Mouse (Mus musculus): Measurements from ENCODE around the gene 9930111J21Rik2. TPM values are rescaled to one million over a fixed set of nuclear protein-coding genes. Genes with fewer than 3 reads are reported as not detected.
"Not testable (repeated sequence)": the region's sequence is repeated elsewhere in the genome, so short reads cannot be mapped to it uniquely, and the experiment has no call there.

Gene 9930111J21Rik2
- polyA plus RNA-seq, 1 experiment from 2014 or later, result 0.25 TPM

DNA sequence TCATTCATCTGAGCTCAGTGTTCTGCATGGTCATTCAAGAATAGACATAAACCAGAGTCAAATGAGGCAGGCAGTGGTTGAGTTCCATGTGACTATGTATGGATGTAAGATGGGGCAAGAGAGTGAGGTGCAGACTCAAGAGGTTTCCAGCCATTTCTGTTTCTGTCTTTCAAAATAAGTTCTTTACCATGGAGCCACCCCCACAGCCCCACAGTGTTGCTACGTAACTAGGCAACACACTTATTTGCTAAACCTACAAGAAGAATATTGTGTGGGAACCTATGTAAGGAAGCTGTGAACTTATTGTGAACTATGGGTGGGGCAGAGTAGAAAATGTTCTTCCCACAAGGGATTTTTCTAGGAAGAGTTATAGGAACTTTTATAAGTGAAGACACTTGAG lies 32.1 kb upstream of the 9930111J21Rik2 start:
- Histone ChIP-seq H3K4me2 (ENCODE audit: low read depth, low read length) (no peak overlapping the region), H3K36me3 (replicated peaks; ENCODE audit: control insufficient read depth, insufficient read depth, low read depth, low read length) (no peaks in the 10 kb centered on the region), H3K9ac (replicated peaks; ENCODE audit: low read length) (no peak overlapping the region), H3K27ac (replicated peaks; ENCODE audit: low read depth, low read length) (no peak overlapping the region), H3K9me3 (replicated peaks; ENCODE audit: control insufficient read depth, low read length) (no peaks in the 10 kb centered on the region), H3K4me3 (ENCODE audit: low read depth, low read length) (no peak overlapping the region), H3K27me3 (ENCODE audit: control insufficient read depth, insufficient read depth, low read length) (no peaks in the 10 kb centered on the region; the same call in 1 of the 2 replicates), H3K4me1 (ENCODE audit: control insufficient read depth, insufficient read depth, low read length) (no peaks in the 10 kb centered on the region)
- no peak for DNase-seq (ENCODE audit: low spot score)
- WGBS, result 87% methylated on average over 1 of the region's 1 CpGs
- no peak for ATAC-seq (replicated peaks; ENCODE audit: insufficient number of reproducible peaks, low FRiP score, low TSS enrichment, low read depth)

- Histone ChIP-seq H3K27me3 (ENCODE audit: control insufficient read depth, insufficient read depth, low read length) (no peaks in the 10 kb centered on the region; the same call in 1 of the 2 replicates), H3K36me3 (replicated peaks; ENCODE audit: control insufficient read depth, insufficient read depth, low read depth, low read length) (no peaks in the 10 kb centered on the region), H3K4me3 (ENCODE audit: low read depth, low read length) (no peak overlapping the region), H3K4me1 (ENCODE audit: control insufficient read depth, insufficient read depth, low read length) (no peaks in the 10 kb centered on the region), H3K4me2 (ENCODE audit: low read depth, low read length) (no peak overlapping the region), H3K9me3 (replicated peaks; ENCODE audit: control insufficient read depth, low read length) (no peaks in the 10 kb centered on the region), H3K27ac (replicated peaks; ENCODE audit: low read depth, low read length) (no peak overlapping the region), H3K9ac (replicated peaks; ENCODE audit: low read length) (no peak overlapping the region)
- WGBS, result 82% methylated on average over 3 of the region's 3 CpGs
- ATAC-seq (replicated peaks; ENCODE audit: insufficient number of reproducible peaks, low FRiP score, low TSS enrichment, low read depth) (no peak), DNase-seq (ENCODE audit: low spot score) (no peak)
Observed at GRCm38 (mm10) chr11:49081886-49082285, 30.8 kb upstream of the 9930111J21Rik2 start.

- 76% methylated on average over 4 of the region's 4 CpGs for WGBS
- H3K9ac ChIP-seq (replicated peaks; ENCODE audit: low read length), result no peak overlapping the region
- no peaks in the 10 kb centered on the region; the same call in 1 of the 2 replicates for H3K27me3 ChIP-seq (ENCODE audit: control insufficient read depth, insufficient read depth, low read length)
- no peaks in the 10 kb centered on the region for H3K9me3 ChIP-seq (replicated peaks; ENCODE audit: control insufficient read depth, low read length)
- H3K36me3 ChIP-seq (replicated peaks; ENCODE audit: control insufficient read depth, insufficient read depth, low read depth, low read length), result no peaks in the 10 kb centered on the region
- H3K4me3 ChIP-seq (ENCODE audit: low read depth, low read length), result no peak overlapping the region
- ATAC-seq (replicated peaks; ENCODE audit: insufficient number of reproducible peaks, low FRiP score, low TSS enrichment, low read depth) (no peak), DNase-seq (ENCODE audit: low spot score) (no peak)
- no peak overlapping the region for H3K4me2 ChIP-seq (ENCODE audit: low read depth, low read length)
- H3K27ac ChIP-seq (replicated peaks; ENCODE audit: low read depth, low read length), result no peak overlapping the region
- no peaks in the 10 kb centered on the region for H3K4me1 ChIP-seq (ENCODE audit: control insufficient read depth, insufficient read depth, low read length)
Observed at GRCm38 (mm10) chr11:49081356-49081755, 30.3 kb upstream of the 9930111J21Rik2 start.

DNA sequence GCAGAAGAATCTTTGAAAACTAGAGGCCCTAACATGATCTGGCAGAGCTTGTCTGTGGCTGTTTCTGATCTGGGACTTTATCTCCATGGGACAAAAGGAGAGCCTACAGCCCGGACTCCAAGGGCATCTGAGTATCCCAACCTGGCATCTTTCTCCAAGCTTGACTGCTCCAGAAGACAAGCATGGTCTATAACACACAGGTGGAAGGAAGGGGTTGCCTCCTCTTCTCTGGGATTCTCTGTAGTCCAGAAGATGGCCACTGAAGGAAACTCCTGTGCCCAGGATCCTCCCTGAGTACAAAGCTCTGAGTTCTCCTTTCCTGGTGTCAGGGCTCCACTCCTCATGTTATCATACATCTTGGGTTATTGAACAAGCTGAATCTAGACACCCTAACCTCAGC lies 29.6 kb upstream of the 9930111J21Rik2 start:
- WGBS, result 82% methylated on average over 1 of the region's 1 CpGs
- no peaks in the 10 kb centered on the region for H3K36me3 ChIP-seq (replicated peaks; ENCODE audit: control insufficient read depth, insufficient read depth, low read depth, low read length)
- H3K9me3 ChIP-seq (replicated peaks; ENCODE audit: control insufficient read depth, low read length), result no peaks in the 10 kb centered on the region
- H3K4me3 ChIP-seq (ENCODE audit: low read depth, low read length), result no peak overlapping the region
- H3K4me1 ChIP-seq (ENCODE audit: control insufficient read depth, insufficient read depth, low read length), result no peaks in the 10 kb centered on the region
- no peak overlapping the region for H3K4me2 ChIP-seq (ENCODE audit: low read depth, low read length)
- no peak for ATAC-seq (replicated peaks; ENCODE audit: insufficient number of reproducible peaks, low FRiP score, low TSS enrichment, low read depth)
- H3K27ac ChIP-seq (replicated peaks; ENCODE audit: low read depth, low read length), result no peak overlapping the region
- no peak overlapping the region for H3K9ac ChIP-seq (replicated peaks; ENCODE audit: low read length)
- DNase-seq (ENCODE audit: low spot score), result no peak
- H3K27me3 ChIP-seq (ENCODE audit: control insufficient read depth, insufficient read depth, low read length), result no peaks in the 10 kb centered on the region; the same call in 1 of the 2 replicates

- 90% methylated on average over 3 of the region's 3 CpGs for WGBS
- DNase-seq (ENCODE audit: low spot score) (no peak), ATAC-seq (replicated peaks; ENCODE audit: insufficient number of reproducible peaks, low FRiP score, low TSS enrichment, low read depth) (no peak)
- H3K27ac ChIP-seq (replicated peaks; ENCODE audit: low read depth, low read length), result no peak overlapping the region
- H3K4me3 ChIP-seq (ENCODE audit: low read depth, low read length), result no peak overlapping the region
- H3K9ac ChIP-seq (replicated peaks; ENCODE audit: low read length), result no peak overlapping the region
- H3K4me1 ChIP-seq (ENCODE audit: control insufficient read depth, insufficient read depth, low read length), result no peaks in the 10 kb centered on the region
- H3K27me3 ChIP-seq (ENCODE audit: control insufficient read depth, insufficient read depth, low read length), result no peaks in the 10 kb centered on the region; the same call in 1 of the 2 replicates
- no peaks in the 10 kb centered on the region for H3K9me3 ChIP-seq (replicated peaks; ENCODE audit: control insufficient read depth, low read length)
- no peak overlapping the region for H3K4me2 ChIP-seq (ENCODE audit: low read depth, low read length)
- H3K36me3 ChIP-seq (replicated peaks; ENCODE audit: control insufficient read depth, insufficient read depth, low read depth, low read length), result no peaks in the 10 kb centered on the region
Observed at GRCm38 (mm10) chr11:49078719-49079118, 27.7 kb upstream of the 9930111J21Rik2 start.

DNA sequence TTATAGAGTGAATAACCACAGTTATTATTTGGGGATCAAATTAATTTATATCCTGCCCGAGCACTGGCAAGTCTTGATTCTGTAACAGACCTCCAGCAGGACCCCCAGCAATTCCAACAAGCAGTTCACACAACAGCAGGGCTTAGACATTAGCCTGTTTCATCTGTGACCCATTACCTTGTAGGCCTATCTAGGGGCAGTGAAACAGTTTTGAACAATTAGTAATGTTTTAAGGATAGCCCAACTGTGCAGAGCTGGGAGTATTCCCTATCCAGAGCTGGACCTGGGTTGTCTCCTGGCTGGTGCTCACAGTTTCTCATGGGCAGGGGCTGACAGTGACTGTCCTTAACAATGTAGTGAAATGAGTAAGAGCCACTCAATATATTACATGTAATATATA lies 26.0 kb upstream of the 9930111J21Rik2 start:
- ATAC-seq (replicated peaks; ENCODE audit: insufficient number of reproducible peaks, low FRiP score, low TSS enrichment, low read depth) (no peak), DNase-seq (ENCODE audit: low spot score) (no peak)
- no peaks in the 10 kb centered on the region; the same call in 1 of the 2 replicates for H3K27me3 ChIP-seq (ENCODE audit: control insufficient read depth, insufficient read depth, low read length)
- no peaks in the 10 kb centered on the region for H3K4me1 ChIP-seq (ENCODE audit: control insufficient read depth, insufficient read depth, low read length)
- no peak overlapping the region for H3K4me3 ChIP-seq (ENCODE audit: low read depth, low read length)
- H3K9ac ChIP-seq (replicated peaks; ENCODE audit: low read length), result no peak overlapping the region
- WGBS, result 87% methylated on average over 1 of the region's 1 CpGs
- H3K27ac ChIP-seq (replicated peaks; ENCODE audit: low read depth, low read length), result no peak overlapping the region
- H3K36me3 ChIP-seq (replicated peaks; ENCODE audit: control insufficient read depth, insufficient read depth, low read depth, low read length), result no peaks in the 10 kb centered on the region
- H3K4me2 ChIP-seq (ENCODE audit: low read depth, low read length), result no peak overlapping the region
- H3K9me3 ChIP-seq (replicated peaks; ENCODE audit: control insufficient read depth, low read length), result no peaks in the 10 kb centered on the region

DNA sequence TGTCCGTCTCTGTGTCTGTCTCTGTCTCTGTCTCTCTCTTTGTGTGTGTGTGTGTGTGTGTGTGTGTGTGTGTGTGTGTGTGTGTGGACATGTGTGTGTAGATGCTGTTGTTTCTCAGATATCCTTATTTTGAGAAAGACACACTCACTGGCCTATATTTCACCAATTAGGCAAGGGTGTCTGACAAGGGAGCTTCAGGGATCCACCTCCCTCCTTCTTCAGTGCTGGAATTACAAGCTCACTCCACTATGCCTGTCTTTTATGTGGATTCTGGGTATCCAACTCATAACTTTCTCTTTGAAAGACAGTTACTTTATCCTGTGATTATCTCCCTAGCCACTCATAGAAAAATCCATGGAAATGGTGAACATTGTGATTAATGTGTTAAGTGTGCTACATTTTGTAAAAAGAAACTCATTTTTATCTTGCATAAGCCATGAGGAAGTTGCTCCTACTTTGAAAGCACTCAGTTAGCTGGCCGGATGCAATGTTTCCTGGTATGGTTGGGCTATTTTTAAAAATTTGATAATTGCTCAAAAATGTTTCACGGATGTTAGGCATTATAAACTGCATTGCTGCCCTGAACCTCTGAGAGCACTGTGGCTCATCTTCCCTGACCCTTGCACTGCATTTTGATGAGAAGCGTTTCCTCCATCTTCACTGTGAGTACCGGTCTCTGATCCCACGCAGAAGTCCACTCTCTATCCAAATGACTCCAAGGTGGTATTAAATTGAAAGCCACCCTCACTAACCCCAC lies 25.1 kb upstream of the 9930111J21Rik2 start, which contains the start of gene Ifi47:
Ifi47 (plus strand) TSS at position 587 of the 757 bp plus-strand sequence.
- not testable (repeated sequence) for H3K4me1 ChIP-seq (ENCODE audit: control insufficient read depth, insufficient read depth, low read length); ATAC-seq (replicated peaks; ENCODE audit: insufficient number of reproducible peaks, low FRiP score, low TSS enrichment, low read depth); H3K27me3 ChIP-seq (ENCODE audit: control insufficient read depth, insufficient read depth, low read length); H3K4me3 ChIP-seq (ENCODE audit: low read depth, low read length); H3K27ac ChIP-seq (replicated peaks; ENCODE audit: low read depth, low read length); H3K4me2 ChIP-seq (ENCODE audit: low read depth, low read length); DNase-seq (ENCODE audit: low spot score); H3K9ac ChIP-seq (replicated peaks; ENCODE audit: low read length); H3K9me3 ChIP-seq (replicated peaks; ENCODE audit: control insufficient read depth, low read length); H3K36me3 ChIP-seq (replicated peaks; ENCODE audit: control insufficient read depth, insufficient read depth, low read depth, low read length)
- 59% methylated on average over 6 of the region's 6 CpGs for WGBS

- WGBS, result 88% methylated on average over 1 of the region's 1 CpGs
Observed at GRCm38 (mm10) chr11:49068358-49068757, 17.3 kb upstream of the 9930111J21Rik2 start.

More at GRCm38 (mm10) chr11:49068358-49068757, 17.3 kb upstream of the 9930111J21Rik2 start:
- H3K4me3 ChIP-seq (ENCODE audit: low read depth, low read length), result no peak overlapping the region
- ATAC-seq (replicated peaks; ENCODE audit: insufficient number of reproducible peaks, low FRiP score, low TSS enrichment, low read depth) (no peak), DNase-seq (ENCODE audit: low spot score) (no peak)
- no peaks in the 10 kb centered on the region for H3K27me3 ChIP-seq (ENCODE audit: control insufficient read depth, insufficient read depth, low read length)
- H3K9ac ChIP-seq (replicated peaks; ENCODE audit: low read length), result no peak overlapping the region
- H3K9me3 ChIP-seq (replicated peaks; ENCODE audit: control insufficient read depth, low read length), result no peaks in the 10 kb centered on the region
- H3K4me1 ChIP-seq (ENCODE audit: control insufficient read depth, insufficient read depth, low read length), result no peaks in the 10 kb centered on the region
- no peak overlapping the region for H3K27ac ChIP-seq (replicated peaks; ENCODE audit: low read depth, low read length)
- no peaks in the 10 kb centered on the region for H3K36me3 ChIP-seq (replicated peaks; ENCODE audit: control insufficient read depth, insufficient read depth, low read depth, low read length)
- no peak overlapping the region for H3K4me2 ChIP-seq (ENCODE audit: low read depth, low read length)
